Mouse (Mus musculus) intestine, postnatal 0 days (tissue): ENCODE results near the gene Uvrag. TPM values are rescaled to one million over a fixed set of nuclear protein-coding genes. Genes with fewer than 3 reads are reported as not detected.

Experiments used
- ATAC-seq: fragments of 200-750 bp; cut with Nextera tagmentation; 2 replicates; pipeline ENCODE4 v1.8.0; 2017; ENCODE audit warnings: mild to moderate bottlenecking, moderate TSS enrichment, moderate library complexity
- H3K27ac ChIP-seq: fragments of 300-500 bp; sonication (generic); 2 replicates; pipeline ENCODE4 v1.5.1; 2014; ENCODE audit warnings: mild to moderate bottlenecking, low read depth, low read length, moderate library complexity
- H3K27me3 ChIP-seq: fragments of 300-500 bp; sonication (generic); replicated peaks from 2 replicates; pipeline ENCODE4 v1.6.1; 2014; ENCODE audit warnings: low read length, mixed read lengths; ENCODE audit not compliant: control insufficient read depth, insufficient read depth
- H3K36me3 ChIP-seq: fragments of 300-500 bp; sonication (generic); 2 replicates; pipeline ENCODE4 v1.6.1; 2014; ENCODE audit warnings: mild to moderate bottlenecking, moderate library complexity; ENCODE audit not compliant: control insufficient read depth, insufficient read depth
- H3K4me1 ChIP-seq: fragments of 300-500 bp; sonication (generic); replicated peaks from 2 replicates; pipeline ENCODE4 v1.6.1; 2014; ENCODE audit warnings: antibody characterized with exemption, low read length, mixed read lengths; ENCODE audit not compliant: control insufficient read depth, insufficient read depth
- H3K4me2 ChIP-seq: fragments of 300-500 bp; sonication (generic); replicated peaks from 2 replicates; pipeline ENCODE4 v1.6.1; 2014; ENCODE audit warnings: low read depth, mild to moderate bottlenecking, moderate library complexity
- H3K4me3 ChIP-seq: fragments of 300-500 bp; sonication (generic); 2 replicates; pipeline ENCODE4 v1.5.1; 2014; ENCODE audit warnings: low read depth, low read length
- H3K9ac ChIP-seq: fragments of 300-500 bp; sonication (generic); 2 replicates; pipeline ENCODE4 v1.6.1; 2014; ENCODE audit warnings: mild to moderate bottlenecking, low read depth, low read length
- H3K9me3 ChIP-seq: fragments of 300-500 bp; sonication (generic); 2 replicates; pipeline ENCODE4 v1.6.1; 2016; ENCODE audit warnings: mixed run types; ENCODE audit not compliant: control insufficient read depth
- CTCF ChIP-seq: sonication (generic); IDR thresholded peaks from 2 replicates; pipeline ENCODE4 v1.5.1; 2016; ENCODE audit warnings: low read depth, mild to moderate bottlenecking, control low read depth, antibody characterized with exemption, moderate library complexity
- WGBS: fragments of 180-500 bp; shearing (Covaris S2); extraction: QIAGEN DNeasy Blood & Tissue Kit; methylation state at CpG from one replicate; pipeline ENCODE4 v1.1.7; 2014; 5-methylcytosine and 5-hydroxymethylcytosine counted together
- polyA plus RNA-seq: library from polyadenylated mRNA; unstranded; fragments of >200 nt; fragmentation: Nextera tagmentation; extraction: Ambion mirVana; gene quantifications from 2 replicates; pipeline ENCODE4 v1.2.1, GENCODE M21; 2015

Gene Uvrag
- polyA plus RNA-seq, 1 experiment from 2014 or later = 12.0 TPM

GRCm38 (mm10) chr7:98983058-98983457, 157.9 kb downstream of the Uvrag start:
- Histone ChIP-seq H3K4me3 (no peak overlapping the region), H3K27me3 (no peaks in the 10 kb centered on the region), H3K4me1 (no peaks in the 10 kb centered on the region), H3K4me2 (no peak overlapping the region), H3K9me3 (no peaks in the 10 kb centered on the region), H3K36me3 (peaks cover 32% of the 10 kb centered on the region; the same call in 1 of the 2 replicates), H3K9ac (no peak overlapping the region), H3K27ac (no peak overlapping the region)
- TF ChIP-seq CTCF = no peak
- WGBS = 91% methylated on average over 12 of the region's 12 CpGs
- no peak for ATAC-seq

GRCm38 (mm10) chr7:98981423-98981822, 159.5 kb downstream of the Uvrag start:
- Histone ChIP-seq H3K27ac (no peak overlapping the region), H3K4me1 (no peaks in the 10 kb centered on the region), H3K36me3 (peaks cover 18% of the 10 kb centered on the region; the same call in 1 of the 2 replicates), H3K27me3 (no peaks in the 10 kb centered on the region), H3K4me2 (no peak overlapping the region), H3K9me3 (no peaks in the 10 kb centered on the region), H3K9ac (no peak overlapping the region), H3K4me3 (no peak overlapping the region)
- 90% methylated on average over 6 of the region's 6 CpGs for WGBS
- TF ChIP-seq CTCF = no peak
- no peak for ATAC-seq

GRCm38 (mm10) chr7:98976839-98977457, 164.0 kb downstream of the Uvrag start:
- Histone ChIP-seq H3K9ac (no peak overlapping the region), H3K4me3 (no peak overlapping the region), H3K4me2 (0 out of 2 replicates have a peak overlapping the region, but pooled peaks have one; percentile 35), H3K27ac (no peak overlapping the region), H3K9me3 (no peaks in the 10 kb centered on the region), H3K36me3 (peaks cover 17% of the 10 kb centered on the region; the same call in 1 of the 2 replicates), H3K27me3 (no peaks in the 10 kb centered on the region), H3K4me1 (no peaks in the 10 kb centered on the region)
- 38% methylated on average over 12 of the region's 12 CpGs for WGBS
- peak; percentile 65 for ATAC-seq
- no peak for TF ChIP-seq CTCF

- Histone ChIP-seq H3K9me3 (no peaks in the 10 kb centered on the region), H3K4me3 (no peak overlapping the region), H3K36me3 (peaks cover 15% of the 10 kb centered on the region; the same call in 1 of the 2 replicates), H3K9ac (no peak overlapping the region), H3K4me1 (no peaks in the 10 kb centered on the region), H3K4me2 (no peak overlapping the region), H3K27ac (no peak overlapping the region), H3K27me3 (no peaks in the 10 kb centered on the region)
- TF ChIP-seq CTCF = no peak
- no peak for ATAC-seq
- 71% methylated on average over 4 of the region's 4 CpGs for WGBS
Observed at GRCm38 (mm10) chr7:98974590-98974989, 166.4 kb downstream of the Uvrag start.

GRCm38 (mm10) chr7:98970721-98971120, 170.2 kb downstream of the Uvrag start:
- H3K9ac ChIP-seq = no peak overlapping the region

GRCm38 (mm10) chr7:98968741-98969395, 172.1 kb downstream of the Uvrag start:
- no peak for ATAC-seq
- 0 out of 2 replicates have a peak, but pooled peaks cover 9% of the 10 kb centered on the region for H3K36me3 ChIP-seq
- no peaks in the 10 kb centered on the region for H3K27me3 ChIP-seq
- no peak overlapping the region for H3K4me3 ChIP-seq
- no peaks in the 10 kb centered on the region for H3K9me3 ChIP-seq
- no peak overlapping the region for H3K27ac ChIP-seq
- WGBS = 81% methylated on average over 8 of the region's 8 CpGs
- no peak for TF ChIP-seq CTCF
- H3K4me1 ChIP-seq = no peaks in the 10 kb centered on the region
- H3K4me2 ChIP-seq = no peak overlapping the region
- no peak overlapping the region for H3K9ac ChIP-seq

More at GRCm38 (mm10) chr7:98970721-98971120, 170.2 kb downstream of the Uvrag start:
- no peak for TF ChIP-seq CTCF
- Histone ChIP-seq H3K27ac (no peak overlapping the region), H3K4me2 (no peak overlapping the region), H3K9me3 (no peaks in the 10 kb centered on the region), H3K36me3 (0 out of 2 replicates have a peak, but pooled peaks cover 9% of the 10 kb centered on the region), H3K4me1 (no peaks in the 10 kb centered on the region), H3K4me3 (no peak overlapping the region), H3K27me3 (no peaks in the 10 kb centered on the region)
- no peak for ATAC-seq
- WGBS = 72% methylated on average over 5 of the region's 5 CpGs
